Mouse (Mus musculus) MEL-GATA-1-ER (cell line): ENCODE data around the gene Mob3c.
A peak's percentile ranks its signal among the peaks of the same experiment; 100 is the strongest.

ENCODE experiments used
- DNase-seq: peaks from one replicate; pipeline ENCODE4 v3.0.0-alpha.2; 2012; ENCODE audit warnings: low read depth; ENCODE audit errors: extremely low read depth

Mob3c gene

GRCm38 (mm10) chr4:115832040-115832439 is 4.1 kb downstream of the Mob3c start:
- DNase-seq = no peak

GRCm38 (mm10) chr4:115835576-115835975 is 7.7 kb downstream of the Mob3c start:
- DNase-seq = no peak

GRCm38 (mm10) chr4:115838196-115838595 is 10.3 kb downstream of the Mob3c start:
- no peak for DNase-seq

GRCm38 (mm10) chr4:115838696-115839641 is 11.1 kb downstream of the Mob3c start, which contains the start of gene Mknk1:
Gene Mknk1 (plus strand): TSS chr4:115839198.
- peak; percentile 85 for DNase-seq

- no peak for DNase-seq
Measured at GRCm38 (mm10) chr4:115839956-115840355, 12.1 kb downstream of the Mob3c start.

- no peak for DNase-seq
Measured at GRCm38 (mm10) chr4:115840842-115841241, 12.9 kb downstream of the Mob3c start.

GRCm38 (mm10) chr4:115846656-115847055 is 18.8 kb downstream of the Mob3c start:
- no peak for DNase-seq

GRCm38 (mm10) chr4:115847377-115847776 is 19.5 kb downstream of the Mob3c start:
- peak; percentile 90 for DNase-seq

GRCm38 (mm10) chr4:115848083-115848482 is 20.2 kb downstream of the Mob3c start:
- DNase-seq = peak; percentile 51

GRCm38 (mm10) chr4:115848990-115849677 is 21.2 kb downstream of the Mob3c start:
- DNase-seq = peak; percentile 82

- DNase-seq = no peak
Measured at GRCm38 (mm10) chr4:115850111-115850510, 22.2 kb downstream of the Mob3c start.

- no peak for DNase-seq
Measured at GRCm38 (mm10) chr4:115850631-115851030, 22.7 kb downstream of the Mob3c start.

- DNase-seq = no peak
Measured at GRCm38 (mm10) chr4:115851569-115851968, 23.7 kb downstream of the Mob3c start.

GRCm38 (mm10) chr4:115855100-115855499 is 27.2 kb downstream of the Mob3c start:
- DNase-seq = no peak

GRCm38 (mm10) chr4:115855609-115856008 is 27.7 kb downstream of the Mob3c start:
- DNase-seq = no peak

GRCm38 (mm10) chr4:115856282-115856681 is 28.4 kb downstream of the Mob3c start:
- no peak for DNase-seq

GRCm38 (mm10) chr4:115857293-115857883 is 29.5 kb downstream of the Mob3c start:
- peak; percentile 81 for DNase-seq

- DNase-seq = no peak
Measured at GRCm38 (mm10) chr4:115863352-115863751, 35.5 kb downstream of the Mob3c start.

- no peak for DNase-seq
Measured at GRCm38 (mm10) chr4:115863880-115864279, 36.0 kb downstream of the Mob3c start.

GRCm38 (mm10) chr4:115869512-115870210 is 41.8 kb downstream of the Mob3c start:
- DNase-seq = no peak

GRCm38 (mm10) chr4:115873231-115873630 is 45.3 kb downstream of the Mob3c start:
- no peak for DNase-seq
